Mouse (Mus musculus) frontal cortex, postnatal 14 days (tissue): ENCODE data around the gene Nav2.
A peak's percentile ranks its signal among the peaks of the same experiment; 100 is the strongest.

Source experiments
- DNase-seq, 2 experiments: peaks; one replicate each; pipeline ENCODE4 v3.0.0; 2022; ENCODE audit warnings: low spot score in 2 of 2

Nav2 gene

DNA sequence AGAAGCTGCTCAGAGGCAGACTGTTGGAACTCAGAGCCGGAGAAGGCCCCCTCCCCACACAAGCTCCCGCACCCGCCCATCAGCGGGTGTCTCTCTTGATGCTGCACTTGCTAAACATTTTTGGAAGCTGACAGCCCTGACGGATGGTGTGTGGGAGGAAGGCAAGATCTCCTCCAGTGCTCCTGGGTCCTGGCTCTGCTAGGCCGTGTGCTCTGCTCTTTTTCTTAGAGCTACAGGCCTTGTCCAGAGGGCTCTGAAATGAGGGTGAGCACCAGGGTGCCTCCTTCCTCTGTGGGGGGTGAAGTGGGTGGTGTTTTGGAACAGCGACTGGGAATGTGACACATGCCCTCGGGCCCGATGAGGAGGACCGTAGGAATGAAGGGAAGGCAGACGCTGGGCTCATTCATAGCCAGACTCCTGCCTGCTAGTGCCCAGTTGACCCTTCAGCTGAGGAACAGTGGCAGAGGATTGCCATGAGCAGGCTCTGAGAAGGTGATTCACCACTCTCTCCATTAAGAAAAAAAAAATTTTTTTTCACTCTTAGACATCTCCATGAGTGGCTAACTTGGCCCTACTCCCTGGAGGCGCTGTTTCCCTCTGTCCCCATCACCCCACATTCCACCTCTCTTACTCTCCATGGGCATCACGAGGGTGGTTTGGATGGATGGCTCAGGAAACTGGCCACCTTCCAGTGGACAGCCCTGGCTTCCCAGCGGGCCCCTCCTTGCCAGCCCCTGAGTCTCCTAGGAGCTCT is 340.0 kb downstream of the Nav2 start:
- DNase-seq: peak; percentile 55 to 58

DNA sequence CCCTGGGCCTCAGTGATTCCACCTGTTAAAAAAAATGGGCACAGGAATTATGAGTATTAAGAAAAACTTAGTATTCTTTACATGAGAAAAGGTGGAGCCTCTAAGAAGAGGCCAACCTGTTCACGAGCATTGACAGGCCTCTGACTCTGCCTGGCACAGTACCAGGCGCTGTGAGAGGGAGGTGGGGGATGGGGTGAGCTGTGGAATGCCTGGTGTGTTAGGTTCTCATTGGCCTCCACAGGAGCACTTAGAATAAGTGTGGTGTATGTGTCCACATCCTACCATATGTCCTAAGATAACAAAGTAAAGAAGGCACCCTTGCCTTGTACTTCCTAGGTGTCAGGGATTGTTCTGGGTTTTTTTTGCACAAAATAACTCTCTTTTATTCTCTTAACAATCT is 340.9 kb downstream of the Nav2 start:
- DNase-seq: no peak

DNA sequence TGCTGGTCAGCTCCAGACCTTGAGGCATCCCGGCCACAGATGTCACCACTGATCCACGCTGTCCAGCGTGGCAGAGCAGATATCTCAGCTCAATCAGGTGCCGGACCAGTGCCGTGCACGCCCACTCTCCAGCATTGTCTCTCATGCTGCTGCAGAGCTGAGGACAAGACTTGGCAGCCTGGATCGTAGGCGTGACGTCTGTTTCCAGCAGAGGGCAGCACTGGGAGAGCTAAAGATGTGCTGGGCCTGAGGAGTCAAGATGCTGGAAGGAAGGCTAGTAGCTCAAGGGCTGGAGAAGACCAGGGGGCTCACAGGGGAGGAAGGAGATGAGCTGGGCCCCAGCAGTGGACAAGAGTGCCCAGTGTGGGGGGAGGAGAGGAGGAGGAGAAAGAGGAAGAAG is 341.5 kb downstream of the Nav2 start:
- DNase-seq: peak; percentile 78 to 88

DNA sequence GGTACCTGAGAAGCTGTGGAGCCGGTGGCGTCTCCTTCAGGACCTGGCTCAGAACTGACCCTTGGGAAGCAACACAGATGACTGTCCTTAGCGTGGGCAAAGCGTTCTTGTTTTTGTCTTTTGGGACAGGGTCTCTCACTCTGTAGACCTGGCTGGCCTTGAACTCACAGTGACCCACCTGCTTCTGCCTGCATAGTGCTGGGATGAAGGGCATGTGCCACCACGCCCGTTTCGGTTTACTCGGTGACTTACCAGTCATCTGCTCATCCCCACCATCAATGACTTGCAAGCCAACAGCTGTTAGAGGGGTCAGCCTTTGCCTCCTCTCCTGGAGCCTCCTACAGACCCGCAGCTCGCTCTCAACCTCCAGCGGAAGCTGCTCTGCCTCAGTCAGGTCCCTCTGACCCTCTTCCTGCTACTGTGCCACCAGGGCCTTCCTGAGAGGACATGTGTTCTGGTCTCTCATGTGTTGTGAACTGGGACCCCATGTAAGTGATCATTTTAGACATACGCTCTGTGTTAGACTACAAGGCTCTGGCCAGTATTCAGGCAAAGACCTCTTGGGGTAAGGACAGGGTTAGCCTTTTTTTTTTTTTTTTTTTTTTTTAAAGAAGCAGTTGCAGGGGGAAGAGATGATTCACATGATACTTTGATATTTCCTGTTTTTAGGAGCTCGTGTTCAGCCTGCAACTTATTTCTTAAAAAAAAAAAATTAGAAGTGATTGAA is 342.2 kb downstream of the Nav2 start:
- no peak for DNase-seq

DNA sequence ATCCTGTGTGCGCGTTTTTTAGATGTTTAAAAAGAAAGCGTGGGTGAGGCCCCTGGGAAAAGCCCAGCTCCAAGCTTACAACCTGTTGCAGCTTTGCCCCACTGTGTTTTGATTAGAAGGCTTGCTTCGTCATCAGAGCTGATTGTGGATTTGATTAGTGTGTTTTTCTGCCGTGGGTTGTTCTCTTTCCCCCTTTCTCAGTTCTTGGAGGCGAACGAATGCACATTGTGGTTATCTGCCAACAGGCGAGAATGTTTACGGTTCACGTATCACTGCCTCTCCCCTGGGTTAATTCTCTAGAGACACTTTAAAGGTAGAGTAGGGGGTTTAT is 342.8 kb downstream of the Nav2 start:
- no peak for DNase-seq

DNA sequence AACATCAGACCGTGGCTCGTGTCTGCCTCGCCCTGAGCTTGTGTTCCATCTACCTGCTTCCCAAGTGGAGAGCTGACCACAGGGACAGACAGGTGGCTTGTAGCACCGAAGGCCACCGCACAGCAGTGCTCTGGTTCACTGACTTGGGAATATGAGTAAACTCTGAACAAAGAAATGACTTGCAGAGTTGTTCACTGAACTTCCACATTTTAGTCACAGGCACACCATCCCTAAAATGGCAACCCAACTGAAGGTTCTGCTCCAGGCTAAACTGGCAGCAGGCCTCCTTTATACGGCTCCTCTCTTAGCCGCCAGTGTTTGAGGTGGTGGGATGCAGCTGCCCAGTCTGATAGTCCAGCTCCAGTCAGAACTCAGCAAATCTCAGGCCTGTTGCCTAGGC is 343.9 kb downstream of the Nav2 start:
- DNase-seq: no peak

DNA sequence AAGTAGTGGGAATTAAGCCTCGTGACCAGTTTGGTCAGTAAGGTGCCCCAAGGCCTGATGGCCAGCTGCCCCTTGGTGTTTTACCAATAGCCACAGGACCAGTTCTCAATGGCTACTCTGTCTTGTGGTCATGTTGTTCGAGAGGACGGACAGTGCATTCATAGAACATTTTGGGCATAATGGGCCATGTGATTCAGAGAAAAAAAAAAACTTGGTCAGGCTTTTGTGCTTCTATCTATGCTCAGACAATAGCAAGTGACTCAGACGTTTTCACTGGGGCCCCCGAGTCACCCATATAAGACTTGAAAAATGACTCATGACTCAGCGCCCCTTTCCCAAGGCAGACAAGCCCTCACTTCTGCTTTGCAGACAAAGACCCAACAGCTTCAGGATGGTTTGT is 344.4 kb downstream of the Nav2 start:
- no peak for DNase-seq

DNA sequence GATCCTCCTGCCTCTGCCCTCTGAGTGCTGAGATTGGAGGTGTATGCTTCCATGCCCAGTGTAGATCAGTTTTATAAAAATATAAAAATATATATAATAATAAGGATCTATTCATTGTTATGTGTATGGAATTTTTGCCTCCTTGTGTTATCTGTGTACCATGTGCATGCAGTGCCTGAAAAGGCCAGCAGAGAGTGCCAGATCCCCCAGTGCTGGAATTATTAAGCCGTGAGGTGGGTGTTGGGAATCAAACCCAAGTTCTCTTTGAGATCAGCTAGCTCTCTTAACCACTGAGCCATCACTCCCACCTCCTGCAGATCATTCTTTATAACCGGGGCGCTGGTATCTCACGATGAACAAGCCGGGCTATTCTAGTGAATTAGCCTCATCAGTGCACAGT is 346.5 kb downstream of the Nav2 start:
- DNase-seq: no peak

DNA sequence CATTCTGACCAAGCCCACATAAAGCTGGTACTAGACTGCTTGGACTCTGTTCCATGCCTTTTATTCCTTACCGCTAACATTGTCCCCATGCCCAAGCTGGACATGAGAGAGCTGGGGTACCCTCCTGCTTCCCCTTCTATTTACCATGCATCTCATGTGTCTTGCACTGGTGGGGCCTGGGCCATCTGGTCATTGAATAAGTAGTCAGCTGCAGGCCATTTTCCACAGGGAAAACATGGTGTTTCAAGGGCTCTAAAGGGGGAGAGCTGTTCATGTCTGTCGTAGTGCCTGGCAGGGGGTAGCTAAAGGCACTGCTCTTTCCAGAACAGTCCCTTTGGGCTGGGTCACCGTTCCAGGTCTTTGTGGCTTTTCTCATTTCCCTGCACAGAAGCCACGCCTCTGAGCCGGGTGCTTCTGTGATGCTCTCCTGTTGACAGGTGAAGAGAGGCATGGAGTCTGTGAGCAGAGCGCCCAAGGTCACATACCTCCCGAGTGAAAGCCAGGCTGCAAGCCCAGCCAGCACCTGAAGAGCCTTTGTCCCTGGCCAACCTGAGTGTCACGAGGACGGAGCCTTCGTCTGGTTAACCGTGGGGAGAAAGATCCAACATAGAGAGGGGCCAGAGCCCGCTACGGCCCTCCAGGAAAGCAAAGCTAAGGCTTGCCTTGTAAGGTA is 348.9 kb downstream of the Nav2 start:
- no peak for DNase-seq

DNA sequence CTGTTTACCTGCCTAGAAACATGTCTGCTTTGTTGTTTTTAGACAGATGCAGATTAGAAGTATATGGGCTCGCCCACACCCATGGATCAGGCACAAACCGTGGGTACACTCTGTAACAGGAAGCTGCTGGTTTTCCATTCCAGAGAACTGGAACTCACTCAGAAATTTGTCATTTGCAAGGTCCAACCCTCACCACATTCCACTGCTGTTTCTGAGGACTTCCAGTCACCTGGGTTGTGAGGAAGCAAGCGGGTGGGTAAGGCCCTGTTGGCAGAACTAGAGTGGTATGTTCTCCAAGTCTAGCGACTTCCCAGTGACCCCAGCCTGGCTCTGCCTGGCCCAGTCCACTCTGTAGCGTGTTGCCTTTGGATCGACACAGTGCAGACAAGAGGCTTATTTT is 349.6 kb downstream of the Nav2 start:
- no peak for DNase-seq

DNA sequence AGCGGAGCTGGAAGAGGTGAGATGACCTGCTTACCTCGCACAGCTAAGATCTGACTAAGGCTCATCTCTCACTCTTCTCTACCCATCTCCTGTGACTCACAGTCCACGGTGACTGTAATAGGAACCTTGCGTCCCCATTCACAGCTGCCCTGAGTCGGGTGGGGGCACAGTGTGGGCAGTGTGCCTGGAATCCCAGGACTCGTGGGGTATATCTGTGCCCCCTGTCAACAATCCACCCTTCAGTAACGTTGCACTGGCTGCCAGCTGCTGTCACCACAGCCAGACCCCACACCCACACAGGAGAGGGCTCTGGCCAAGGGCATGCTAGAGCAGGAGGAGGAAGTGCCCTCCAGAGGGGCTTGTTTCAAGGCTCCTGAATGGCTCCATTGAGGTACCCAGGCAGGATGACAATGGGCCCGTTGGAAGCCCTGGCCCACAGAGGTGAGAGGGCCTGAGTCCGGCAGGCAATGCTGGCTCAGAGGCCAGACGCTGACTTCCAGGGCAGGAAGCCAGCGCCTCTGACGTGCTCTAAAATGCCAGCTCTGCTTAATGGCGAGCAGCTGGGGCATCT is 353.5 kb downstream of the Nav2 start:
- no peak for DNase-seq

DNA sequence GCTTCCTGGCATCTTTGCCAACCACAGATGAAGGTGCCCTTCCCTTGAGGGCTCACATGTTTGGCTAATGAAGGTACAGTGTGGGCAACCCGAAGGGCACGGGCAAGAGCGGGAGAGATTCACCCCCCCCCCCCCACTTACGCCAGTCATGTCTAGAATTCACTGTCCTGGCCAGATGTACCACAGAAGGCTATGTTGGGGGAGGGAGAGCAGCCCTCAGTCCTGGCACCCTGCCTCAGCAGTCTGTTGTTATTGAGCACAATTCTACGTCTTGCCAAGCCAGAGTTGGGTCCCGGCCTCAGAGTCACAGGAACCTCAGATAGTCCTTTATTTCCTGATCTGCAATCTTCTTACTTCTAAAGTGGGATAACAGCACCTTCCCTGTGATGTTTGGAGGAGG is 357.9 kb downstream of the Nav2 start:
- no peak for DNase-seq

DNA sequence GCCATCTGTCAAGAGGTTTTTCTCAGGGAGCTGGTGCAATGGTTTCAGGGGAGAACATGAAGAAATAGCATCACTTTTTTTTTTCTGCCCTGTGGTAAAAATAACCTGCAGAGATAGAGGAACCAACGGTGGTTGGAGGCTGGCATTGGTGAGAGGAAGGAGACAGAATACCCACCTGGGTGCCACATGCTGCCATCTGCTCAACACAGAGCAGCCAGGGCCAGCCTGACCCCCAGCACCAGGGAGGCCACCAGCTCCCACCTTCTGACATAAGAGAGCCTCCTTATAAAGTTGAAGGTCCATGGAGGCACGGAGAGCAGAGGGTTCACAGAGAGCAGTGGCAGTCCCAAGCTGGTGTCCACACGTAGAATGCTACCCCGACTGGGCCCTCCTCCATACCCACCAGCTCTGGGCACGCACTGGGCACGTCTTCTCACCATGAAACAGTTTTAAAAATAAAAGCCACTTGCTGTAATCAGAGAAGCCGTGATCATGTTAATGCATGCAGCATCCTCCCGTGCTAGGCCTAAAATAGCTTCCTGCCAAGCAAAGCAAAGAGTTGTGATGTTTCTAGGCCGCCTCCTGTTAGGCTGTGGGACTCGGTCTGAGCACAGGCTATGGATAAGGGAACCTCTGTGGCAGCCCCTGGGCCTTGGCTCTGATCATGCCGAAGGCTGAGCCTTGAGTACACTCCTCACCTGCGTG is 359.3 kb downstream of the Nav2 start:
- DNase-seq: peak in 1 of 2 experiments; percentile 59

DNA sequence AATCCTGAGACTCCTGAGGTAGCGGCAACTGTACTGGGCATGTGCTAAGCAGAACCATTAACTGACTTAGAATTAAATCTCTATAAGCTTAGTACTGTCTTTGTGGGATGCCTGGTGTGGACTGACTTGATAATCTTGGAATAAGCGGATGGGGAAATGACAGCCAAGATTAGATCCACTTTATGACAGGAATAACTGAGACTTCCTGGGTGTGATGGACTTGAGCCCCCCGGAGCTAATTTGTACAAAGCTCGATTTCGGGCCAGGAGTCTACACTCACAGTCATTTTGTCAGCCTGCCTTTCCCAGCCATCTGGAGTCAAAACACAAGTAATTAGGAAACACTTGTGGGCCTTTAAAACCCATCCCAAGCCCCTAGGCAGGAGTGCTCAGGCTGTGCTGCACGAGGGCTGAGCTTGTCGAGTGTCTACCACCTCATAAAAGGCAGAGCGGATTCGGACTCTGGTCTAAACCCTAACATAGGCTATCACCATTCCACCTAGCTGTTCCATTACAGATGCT is 359.9 kb downstream of the Nav2 start:
- DNase-seq: no peak

DNA sequence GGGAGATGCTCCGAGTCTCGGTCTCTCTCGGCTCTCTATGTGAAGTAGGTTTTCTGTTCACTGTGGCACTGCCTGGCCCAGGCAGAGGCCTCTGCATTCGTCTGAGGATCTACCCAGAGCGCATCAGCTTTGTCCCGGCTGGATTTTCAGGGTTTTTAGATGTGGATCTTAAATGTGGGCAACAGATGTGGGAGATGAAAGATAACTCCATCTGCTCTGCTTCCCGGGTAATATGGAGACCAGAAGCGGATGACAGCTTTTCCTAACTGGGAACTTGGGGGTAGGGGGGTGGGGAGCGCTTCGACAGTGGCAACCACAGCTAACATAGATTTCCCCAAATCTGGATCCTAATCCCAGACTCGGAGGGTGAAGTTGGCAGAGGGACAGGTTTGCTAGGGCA is 362.3 kb downstream of the Nav2 start:
- no peak for DNase-seq

DNA sequence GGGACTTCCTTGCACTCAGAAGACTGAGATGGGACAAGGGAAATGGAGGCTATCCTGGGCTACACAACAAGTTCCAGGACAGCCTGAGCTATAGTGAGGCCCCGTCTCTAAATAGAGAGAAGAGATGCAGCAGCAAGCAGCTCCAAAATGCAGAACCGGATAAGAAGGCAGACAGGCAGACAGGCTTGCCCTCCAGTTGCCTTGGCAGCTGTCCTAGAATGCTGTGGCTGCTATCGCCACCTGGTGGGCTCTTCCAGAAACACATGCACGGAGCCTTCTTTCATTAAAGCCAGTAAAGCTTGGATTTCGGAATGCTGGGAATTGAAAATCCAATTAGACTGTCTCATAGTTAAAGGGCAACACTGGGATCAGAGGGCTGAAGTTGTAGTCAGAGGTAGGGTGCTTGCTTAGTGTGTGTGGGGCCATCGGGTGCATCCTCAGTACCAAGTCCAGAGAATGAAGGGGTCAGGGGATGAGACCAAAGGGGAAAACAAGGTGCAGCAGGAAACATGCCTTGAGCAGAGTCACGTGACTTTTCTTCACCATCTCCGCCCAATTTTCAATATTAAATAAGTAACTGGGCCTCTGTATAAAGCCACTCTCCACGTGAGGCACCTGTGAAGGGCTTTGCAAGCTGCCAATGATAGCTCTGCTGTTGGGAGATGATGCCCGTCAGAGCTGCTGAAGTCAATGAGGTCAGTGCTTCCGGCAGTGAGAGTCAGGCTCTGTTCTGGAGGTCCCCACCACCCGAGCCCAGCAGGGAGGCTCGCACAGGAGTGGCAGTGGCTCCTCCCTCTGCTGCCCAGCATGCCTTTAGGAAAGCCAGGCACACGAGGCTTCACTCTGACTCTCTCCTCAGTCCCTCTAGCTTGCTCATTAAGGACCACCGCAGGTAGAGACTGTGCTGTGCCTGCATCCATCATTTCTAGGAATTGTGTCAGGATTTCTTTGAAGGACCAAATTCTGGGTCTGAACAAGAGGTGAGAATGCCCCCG is 364.2 kb downstream of the Nav2 start:
- DNase-seq: peak; percentile 72 to 84

DNA sequence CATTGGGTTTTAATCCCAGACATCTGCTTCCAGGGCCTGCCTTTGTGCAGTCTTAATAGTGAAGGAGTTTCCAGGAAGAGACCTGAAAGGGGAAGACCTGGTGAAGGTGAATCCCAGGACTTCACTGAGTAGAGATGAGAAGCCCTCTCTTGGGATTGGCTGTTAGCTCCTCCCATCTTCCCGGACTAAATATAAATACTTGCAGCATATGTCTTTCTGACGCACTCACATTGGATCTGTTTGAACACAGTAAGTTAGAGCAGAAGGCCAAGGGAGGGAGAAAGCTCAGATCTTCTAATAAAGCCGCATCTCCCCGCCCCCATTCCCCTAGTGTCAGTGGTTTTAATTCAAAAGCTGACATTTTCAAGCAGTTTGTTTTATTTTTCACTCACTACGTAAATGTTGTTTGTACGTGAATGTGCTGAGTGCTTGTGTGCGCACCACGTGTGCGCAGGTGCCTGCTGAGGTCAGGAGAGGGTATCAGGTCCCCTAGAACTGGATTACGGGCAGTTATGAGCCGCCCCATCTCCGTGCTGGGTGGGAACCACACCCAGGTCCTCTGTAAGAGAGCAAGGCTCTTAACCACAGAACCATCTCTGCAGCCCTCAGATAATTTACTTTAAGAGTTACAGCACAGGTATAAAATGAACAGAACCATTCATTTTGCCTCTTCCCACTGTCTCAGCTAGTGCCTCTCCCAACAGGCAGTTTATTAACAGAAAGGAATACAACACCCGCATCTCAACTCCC is 365.6 kb downstream of the Nav2 start:
- DNase-seq: no peak

DNA sequence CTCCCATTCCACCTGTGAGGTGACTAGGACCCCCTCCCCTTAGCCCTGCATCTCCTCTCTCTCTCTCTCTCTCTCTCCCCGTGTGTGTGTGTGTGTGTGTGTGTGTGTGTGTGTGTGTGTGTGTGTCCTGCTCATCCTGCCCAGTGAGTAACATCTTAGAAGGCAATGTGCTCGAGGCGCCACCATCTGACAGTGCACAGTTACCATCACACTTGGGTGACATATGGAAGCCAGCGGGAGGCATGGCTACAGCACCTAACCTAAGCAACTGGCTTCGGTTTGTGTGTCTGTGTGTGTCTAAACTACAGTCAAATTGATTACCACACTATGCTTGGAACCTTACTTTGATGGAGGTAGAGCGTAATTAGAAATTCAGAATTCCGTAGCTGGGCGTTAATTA is 366.2 kb downstream of the Nav2 start:
- DNase-seq: no peak

DNA sequence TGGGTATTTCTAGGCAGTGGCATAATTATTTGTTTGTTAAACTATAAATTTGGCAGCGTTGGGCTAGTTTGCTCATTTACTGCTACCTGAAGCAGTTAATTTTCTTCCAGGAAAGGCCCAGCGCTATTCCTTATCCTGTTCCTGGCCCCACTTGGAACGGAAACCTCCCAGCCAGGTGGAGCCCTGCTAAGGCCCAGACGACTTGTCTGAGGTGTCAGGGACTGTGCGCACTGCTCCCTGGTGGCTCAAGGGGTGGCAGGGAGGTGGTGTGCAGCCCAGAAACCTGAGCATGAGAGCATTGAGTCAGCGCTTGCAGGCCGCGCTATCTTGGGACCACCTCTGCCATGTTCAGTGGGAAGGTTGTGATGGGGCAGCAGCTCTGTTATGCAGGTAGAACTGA is 367.6 kb downstream of the Nav2 start:
- no peak for DNase-seq

DNA sequence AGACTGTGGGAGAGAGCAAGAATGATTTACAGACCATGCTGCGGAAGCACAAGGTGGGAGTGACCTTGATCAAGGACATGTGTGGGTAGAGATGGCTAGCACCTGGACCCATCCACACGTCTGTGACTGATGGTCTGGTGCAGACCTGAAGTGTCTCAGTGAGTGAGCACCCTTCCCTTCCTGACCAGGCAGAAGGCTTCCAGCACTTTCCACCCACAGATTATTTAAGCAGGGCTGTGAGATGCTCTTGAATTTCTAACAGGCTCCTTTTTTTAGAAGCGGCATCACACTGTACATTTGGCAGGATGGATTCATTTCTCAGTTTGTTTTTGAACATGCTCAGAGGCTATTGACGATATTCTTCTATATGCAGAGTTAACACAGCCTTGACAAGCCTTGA is 369.2 kb downstream of the Nav2 start:
- DNase-seq: no peak
